Mouse (Mus musculus): ENCODE data around the gene Nit2. TPM values are rescaled to one million over a fixed set of nuclear protein-coding genes. Genes with fewer than 3 reads are reported as not detected.

Nit2 gene
- total and polyA plus RNA-seq, 3 experiments: 33.6 to 38.9 TPM; not detected in 1

GRCm38 (mm10) chr16:57151437-57151836 is 15.7 kb downstream of the Nit2 start (continued):
- no peak for TF ChIP-seq MEF2A (IDR thresholded peaks at IDR 0.05; ENCODE audit: extremely low read depth, insufficient replicate concordance, low read depth, low read length, poor library complexity, severe bottlenecking)

- Histone ChIP-seq H3K36me3 (ENCODE audit: control insufficient read depth in 1 of 2, insufficient read depth in 2 of 2, low read length in 2 of 2) (peaks cover 2 to 56% of the 10 kb centered on the region in 2 experiments; a peak in 2 of 4 replicates), H3K9me3 (replicated peaks; ENCODE audit: insufficient read depth, low read length) (no peaks in the 10 kb centered on the region), H3K9ac (ENCODE audit: control insufficient read depth, low read depth, low read length, poor library complexity, severe bottlenecking) (no peak overlapping the region), H3K27ac (ENCODE audit: control insufficient read depth, low read depth, low read length) (no peak overlapping the region), H3K4me1 (ENCODE audit: control insufficient read depth in 1 of 2, insufficient read depth in 2 of 2, low read length in 2 of 2) (no peaks in the 10 kb centered on the region), H3K27me3 (ENCODE audit: control insufficient read depth in 1 of 2, insufficient read depth in 2 of 2, low read length in 2 of 2) (no peaks in the 10 kb centered on the region), H3K4me3 (ENCODE audit: control insufficient read depth in 1 of 2, insufficient read depth in 1 of 2, low read depth in 2 of 2, low read length in 2 of 2) (no peak overlapping the region), H3K79me2 (ENCODE audit: control insufficient read depth, insufficient read depth, low read length, poor library complexity) (no peaks in the 10 kb centered on the region)
- no peak for DNase-seq (ENCODE audit: low read depth, low spot score)
- TF ChIP-seq HCFC1 (IDR thresholded peaks at IDR 0.05; ENCODE audit: low read depth, low read length) (no peak), TCF12 (IDR thresholded peaks at IDR 0.05; ENCODE audit: low read depth, low read length) (no peak), POLR2AphosphoS2 (IDR thresholded peaks at IDR 0.05; ENCODE audit: low read length) (no peak), ELF1 (IDR thresholded peaks at IDR 0.05; ENCODE audit: low read depth, low read length) (no peak), EP300 (IDR thresholded peaks at IDR 0.05; ENCODE audit: low read depth in 1 of 2, low read length in 2 of 2) (no peak), GATA1 (IDR thresholded peaks at IDR 0.05; ENCODE audit: low read depth, low read length) (no peak), POLR2AphosphoS5 (IDR thresholded peaks at IDR 0.05; ENCODE audit: borderline replicate concordance, low read depth, low read length) (no peak), JUND (IDR thresholded peaks at IDR 0.05; ENCODE audit: low read depth, low read length) (no peak), ZNF384 (IDR thresholded peaks at IDR 0.05; ENCODE audit: low read depth, low read length) (no peak), SIN3A (IDR thresholded peaks at IDR 0.05; ENCODE audit: low read length) (no peak), ZKSCAN1 (IDR thresholded peaks at IDR 0.05; ENCODE audit: low read depth, low read length) (no peak), MEF2A (IDR thresholded peaks at IDR 0.05; ENCODE audit: extremely low read depth, insufficient replicate concordance, low read depth, low read length, poor library complexity, severe bottlenecking) (no peak), POLR2A (IDR thresholded peaks at IDR 0.05; ENCODE audit: control insufficient read depth in 1 of 2, insufficient read depth in 1 of 2, low read depth in 1 of 2, low read length in 2 of 2, poor library complexity in 1 of 2) (no peak)
Measured at GRCm38 (mm10) chr16:57144741-57145140, 22.4 kb downstream of the Nit2 start.

DNA sequence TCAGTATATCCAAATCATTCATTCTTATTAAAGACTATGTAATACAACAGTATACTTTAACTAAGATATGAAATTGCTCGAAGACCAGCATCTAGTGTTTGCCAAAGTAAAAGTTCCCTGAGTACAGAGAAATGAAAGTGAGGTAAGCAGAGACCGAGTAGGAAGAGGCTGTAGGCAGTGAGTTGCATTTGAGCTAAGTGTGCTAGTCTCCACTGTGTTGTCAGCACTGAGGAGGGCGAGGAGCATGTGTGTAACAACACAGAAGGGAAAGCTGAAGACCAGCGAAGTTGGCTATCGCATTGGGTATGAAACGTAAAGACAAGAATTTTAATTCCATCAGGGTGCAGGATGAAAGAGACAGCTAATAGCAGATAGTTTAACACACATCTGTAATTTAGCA is 33.5 kb downstream of the Nit2 start:
- no peaks in the 10 kb centered on the region for H3K27me3 ChIP-seq (ENCODE audit: control insufficient read depth in 1 of 2, insufficient read depth in 2 of 2, low read length in 2 of 2)
- H3K9ac ChIP-seq (ENCODE audit: control insufficient read depth, low read depth, low read length, poor library complexity, severe bottlenecking): no peak overlapping the region
- DNase-seq (ENCODE audit: low read depth, low spot score): no peak
- peaks cover 47 to 52% of the 10 kb centered on the region in 2 experiments for H3K36me3 ChIP-seq (ENCODE audit: control insufficient read depth in 1 of 2, insufficient read depth in 2 of 2, low read length in 2 of 2)
- H3K9me3 ChIP-seq (replicated peaks; ENCODE audit: insufficient read depth, low read length): no peaks in the 10 kb centered on the region
- H3K4me3 ChIP-seq (ENCODE audit: control insufficient read depth in 1 of 2, insufficient read depth in 1 of 2, low read depth in 2 of 2, low read length in 2 of 2): no peak overlapping the region
- TF ChIP-seq ETS1 (IDR thresholded peaks at IDR 0.05; ENCODE audit: low read depth, low read length) (no peak), HCFC1 (IDR thresholded peaks at IDR 0.05; ENCODE audit: low read depth, low read length) (no peak), CHD1 (IDR thresholded peaks at IDR 0.05; ENCODE audit: low read depth, low read length) (no peak), MYC (IDR thresholded peaks at IDR 0.05; ENCODE audit: low read depth, low read length) (no peak), USF1 (IDR thresholded peaks at IDR 0.05; ENCODE audit: low read depth, low read length) (no peak), MEF2A (IDR thresholded peaks at IDR 0.05; ENCODE audit: extremely low read depth, insufficient replicate concordance, low read depth, low read length, poor library complexity, severe bottlenecking) (no peak), ZMIZ1 (IDR thresholded peaks at IDR 0.05; ENCODE audit: low read depth, low read length) (no peak), RCOR1 (IDR thresholded peaks at IDR 0.05; ENCODE audit: low read depth, low read length) (no peak), ZNF384 (IDR thresholded peaks at IDR 0.05; ENCODE audit: low read depth, low read length) (no peak), KAT2A (conservative IDR thresholded peaks at IDR 0.05; ENCODE audit: low read depth, low read length) (no peak)
- H3K4me1 ChIP-seq (ENCODE audit: control insufficient read depth in 1 of 2, insufficient read depth in 2 of 2, low read length in 2 of 2): peaks cover 0 to 17% of the 10 kb centered on the region in 2 experiments
- H3K27ac ChIP-seq (ENCODE audit: control insufficient read depth, low read depth, low read length): no peak overlapping the region
- peaks cover 44% of the 10 kb centered on the region for H3K79me2 ChIP-seq (ENCODE audit: control insufficient read depth, insufficient read depth, low read length, poor library complexity)
